Mouse (Mus musculus) kidney, embryonic 15.5 days (tissue): Measurements from ENCODE around the gene Coq3. TPM values are rescaled to one million over a fixed set of nuclear protein-coding genes. Genes with fewer than 3 reads are reported as not detected.

ENCODE experiments used
- ATAC-seq: fragments of 200-750 bp; cut with Nextera tagmentation; replicated peaks from 2 replicates; pipeline ENCODE4 v1.8.0; 2017; ENCODE audit warnings: moderate TSS enrichment; ENCODE audit not compliant: low FRiP score
- H3K27ac ChIP-seq: fragments of 300-500 bp; sonication (generic); 2 replicates; pipeline ENCODE4 v1.5.1; 2015; ENCODE audit warnings: mild to moderate bottlenecking, inconsistent platforms
- H3K27me3 ChIP-seq: fragments of 300-500 bp; sonication (generic); 2 replicates; pipeline ENCODE4 v1.6.1; 2015; ENCODE audit warnings: inconsistent platforms
- H3K36me3 ChIP-seq: fragments of 300-500 bp; sonication (generic); 2 replicates; pipeline ENCODE4 v1.6.1; 2015; ENCODE audit warnings: inconsistent platforms
- H3K4me1 ChIP-seq: fragments of 300-500 bp; sonication (generic); 2 replicates; pipeline ENCODE4 v1.6.1; 2015; ENCODE audit warnings: inconsistent platforms
- H3K4me2 ChIP-seq: fragments of 300-500 bp; sonication (generic); 2 replicates; pipeline ENCODE4 v1.6.1; 2015; ENCODE audit warnings: moderate library complexity, mild to moderate bottlenecking, inconsistent platforms
- H3K4me3 ChIP-seq: fragments of 300-500 bp; sonication (generic); replicated peaks from 2 replicates; pipeline ENCODE4 v1.5.1; 2015; ENCODE audit warnings: mild to moderate bottlenecking, inconsistent platforms
- H3K9ac ChIP-seq: fragments of 300-500 bp; sonication (generic); 2 replicates; pipeline ENCODE4 v1.6.1; 2015; ENCODE audit warnings: mild to moderate bottlenecking, inconsistent platforms
- H3K9me3 ChIP-seq: fragments of 300-500 bp; sonication (generic); replicated peaks from 2 replicates; pipeline ENCODE4 v1.6.1; 2016; ENCODE audit warnings: inconsistent platforms
- WGBS: fragments of 180-500 bp; shearing (Covaris S2); methylation state at CpG from one replicate; pipeline ENCODE4 v1.1.7; 2015; ENCODE audit warnings: mixed read lengths; 5-methylcytosine and 5-hydroxymethylcytosine counted together
- polyA plus RNA-seq: library from polyadenylated mRNA; unstranded; fragments of >200 nt; fragmentation: Nextera tagmentation; extraction: Ambion mirVana; gene quantifications from 2 replicates; pipeline ENCODE4 v1.2.1, GENCODE M21; 2015

Coq3 gene
- polyA plus RNA-seq, 1 experiment from 2014 or later, result 13.0 TPM

- Histone ChIP-seq H3K27ac (no peak overlapping the region), H3K4me1 (peaks cover 10% of the 10 kb centered on the region), H3K9ac (no peak overlapping the region), H3K4me3 (no peak overlapping the region), H3K4me2 (no peak overlapping the region), H3K36me3 (peaks cover 7% of the 10 kb centered on the region; the same call in 1 of the 2 replicates), H3K27me3 (no peaks in the 10 kb centered on the region), H3K9me3 (no peaks in the 10 kb centered on the region)
- 90% methylated on average over 2 of the region's 2 CpGs for WGBS
- ATAC-seq, result no peak
Measured at GRCm38 (mm10) chr4:21935378-21935777, 55.9 kb downstream of the Coq3 start.

- H3K4me1 ChIP-seq, result peaks cover 5% of the 10 kb centered on the region; the same call in 1 of the 2 replicates
- 87% methylated on average over 9 of the region's 9 CpGs for WGBS
- H3K4me2 ChIP-seq, result no peak overlapping the region
- H3K36me3 ChIP-seq, result peaks cover 7% of the 10 kb centered on the region; the same call in 1 of the 2 replicates
- no peak overlapping the region for H3K27ac ChIP-seq
- no peak overlapping the region for H3K4me3 ChIP-seq
- no peaks in the 10 kb centered on the region for H3K9me3 ChIP-seq
- H3K27me3 ChIP-seq, result no peaks in the 10 kb centered on the region
- no peak overlapping the region for H3K9ac ChIP-seq
- no peak for ATAC-seq
Measured at GRCm38 (mm10) chr4:21936424-21936823, 57.0 kb downstream of the Coq3 start.

- Histone ChIP-seq H3K9me3 (no peaks in the 10 kb centered on the region), H3K9ac (no peak overlapping the region), H3K27ac (no peak overlapping the region), H3K4me3 (no peak overlapping the region), H3K4me1 (no peaks in the 10 kb centered on the region), H3K27me3 (no peaks in the 10 kb centered on the region), H3K36me3 (peaks cover 7% of the 10 kb centered on the region; the same call in 1 of the 2 replicates), H3K4me2 (no peak overlapping the region)
- WGBS, result 89% methylated on average over 8 of the region's 8 CpGs
- ATAC-seq, result no peak
Measured at GRCm38 (mm10) chr4:21937890-21938289, 58.4 kb downstream of the Coq3 start.

DNA sequence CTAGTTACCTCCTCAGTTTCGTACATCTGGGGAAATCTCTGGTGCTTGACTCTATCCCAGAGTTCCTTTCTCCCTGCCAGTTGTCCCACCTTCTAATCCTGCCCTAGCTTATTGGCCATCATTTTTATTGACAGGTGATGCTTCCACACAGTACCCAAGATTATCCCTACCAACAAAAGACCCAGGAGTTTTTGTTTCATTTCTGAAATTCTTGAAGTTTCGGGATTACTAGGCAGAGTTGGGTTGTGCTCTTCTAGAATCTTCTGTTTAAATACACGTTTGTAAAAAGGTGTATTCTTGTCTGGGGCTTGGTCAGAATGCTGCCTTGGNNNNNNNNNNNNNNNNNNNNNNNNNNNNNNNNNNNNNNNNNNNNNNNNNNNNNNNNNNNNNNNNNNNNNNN lies 65.2 kb downstream of the Coq3 start:
- no peaks in the 10 kb centered on the region for H3K27me3 ChIP-seq
- H3K9ac ChIP-seq, result no peak overlapping the region
- H3K9me3 ChIP-seq, result no peaks in the 10 kb centered on the region
- WGBS, result 85% methylated on average over 3 of the region's 3 CpGs
- no peak overlapping the region for H3K4me2 ChIP-seq
- H3K4me1 ChIP-seq, result no peaks in the 10 kb centered on the region
- no peak for ATAC-seq
- no peak overlapping the region for H3K4me3 ChIP-seq
- H3K36me3 ChIP-seq, result peaks cover 5% of the 10 kb centered on the region; the same call in 1 of the 2 replicates
- no peak overlapping the region for H3K27ac ChIP-seq

- no peaks in the 10 kb centered on the region for H3K36me3 ChIP-seq
- no peaks in the 10 kb centered on the region for H3K4me1 ChIP-seq
- no peak overlapping the region for H3K4me2 ChIP-seq
- no peaks in the 10 kb centered on the region for H3K27me3 ChIP-seq
- no peak for ATAC-seq
- no peak overlapping the region for H3K4me3 ChIP-seq
- H3K27ac ChIP-seq, result no peak overlapping the region
- WGBS, result 42% methylated on average over 6 of the region's 6 CpGs
- no peak overlapping the region for H3K9ac ChIP-seq
- no peaks in the 10 kb centered on the region for H3K9me3 ChIP-seq
Measured at GRCm38 (mm10) chr4:21951444-21951843, 72.0 kb downstream of the Coq3 start.

DNA sequence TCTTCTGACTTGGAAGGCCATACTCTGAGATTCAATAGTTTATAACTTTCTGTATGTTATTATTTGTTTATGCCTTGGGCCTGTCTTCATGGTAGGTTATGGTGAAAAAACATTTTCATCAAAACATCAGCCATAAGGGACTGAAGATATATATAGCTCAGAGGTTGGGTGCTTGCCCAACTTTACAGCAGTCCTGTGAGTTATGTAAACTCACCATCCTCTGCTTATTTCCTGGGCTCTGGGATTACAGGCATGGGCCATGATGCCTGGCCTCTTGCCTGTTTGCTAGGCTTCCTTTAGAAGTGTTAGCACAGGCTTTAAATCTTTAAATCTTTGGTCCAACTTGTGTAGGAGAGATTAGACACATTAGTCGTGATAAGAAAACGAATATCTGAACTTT lies 72.8 kb downstream of the Coq3 start:
- no peak for ATAC-seq
- Histone ChIP-seq H3K27ac (no peak overlapping the region), H3K4me2 (no peak overlapping the region), H3K4me1 (no peaks in the 10 kb centered on the region), H3K36me3 (no peaks in the 10 kb centered on the region), H3K9ac (no peak overlapping the region), H3K4me3 (no peak overlapping the region), H3K27me3 (no peaks in the 10 kb centered on the region), H3K9me3 (no peaks in the 10 kb centered on the region)
- 58% methylated on average over 2 of the region's 2 CpGs for WGBS

DNA sequence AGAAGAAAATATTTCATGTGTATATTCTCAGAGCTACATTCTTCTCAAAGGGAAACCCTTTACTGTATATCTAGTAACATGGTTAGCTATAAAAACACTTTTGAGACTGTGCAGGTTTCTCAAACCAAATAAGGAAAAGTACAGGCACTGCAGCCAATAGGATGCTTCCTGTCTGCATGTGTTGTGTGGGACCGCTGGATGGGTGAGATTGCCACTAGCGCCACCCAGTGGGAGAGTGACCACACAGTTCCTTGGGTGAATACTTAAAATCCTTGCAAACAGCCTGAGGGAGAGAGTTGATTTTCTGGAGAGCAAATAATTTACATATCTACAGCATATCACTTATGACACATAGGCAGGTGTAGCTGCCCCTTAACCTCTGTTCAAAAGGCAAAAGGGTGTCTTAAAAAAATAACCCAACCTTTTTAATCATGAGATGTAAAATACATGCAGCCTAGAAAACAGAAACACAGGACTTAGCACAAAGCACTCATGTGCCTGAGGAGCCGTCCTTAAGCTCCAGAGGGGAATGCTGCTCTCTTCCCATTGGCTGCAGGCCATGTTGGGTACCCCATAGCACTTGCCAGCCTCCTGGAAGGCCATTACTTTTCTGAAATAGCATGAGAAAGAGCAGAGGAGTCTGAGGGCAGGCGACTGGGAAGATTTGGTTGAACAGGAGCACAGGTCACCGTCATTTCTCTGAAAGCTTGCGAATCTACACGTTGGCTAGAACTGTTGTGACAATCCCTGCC lies 78.3 kb downstream of the Coq3 start:
- WGBS, result 61% methylated on average over 7 of the region's 7 CpGs
- Histone ChIP-seq H3K36me3 (no peaks in the 10 kb centered on the region), H3K9ac (no peak overlapping the region), H3K4me1 (no peaks in the 10 kb centered on the region), H3K27me3 (no peaks in the 10 kb centered on the region), H3K9me3 (no peaks in the 10 kb centered on the region), H3K27ac (no peak overlapping the region), H3K4me2 (no peak overlapping the region), H3K4me3 (no peak overlapping the region)
- ATAC-seq, result peak; percentile 64; the same call in 1 of the 2 replicates

Other genes starting within 250 kb of the Coq3 start
- not detected in 2 replicates for gene Prdm13, start 193.7 kb upstream of the Coq3 start, polyA plus RNA-seq
- gene Ccnc, start 152.0 kb upstream of the Coq3 start, polyA plus RNA-seq, result 41.1 and 47.5 TPM in 2 replicates
- 6.8 and 9.9 TPM in 2 replicates for gene Usp45, start 112.5 kb upstream of the Coq3 start, polyA plus RNA-seq
- 9.7 and 11.5 TPM in 2 replicates for gene Tstd3, start 112.5 kb upstream of the Coq3 start, polyA plus RNA-seq
- 136 and 139 TPM in 2 replicates for gene Pnisr, start 32.1 kb upstream of the Coq3 start, polyA plus RNA-seq
- gene Faxc, start 51.7 kb downstream of the Coq3 start, polyA plus RNA-seq, result 4.1 and 4.6 TPM in 2 replicates